Mouse (Mus musculus) heart, postnatal 4 days (tissue): Measurements from ENCODE around the gene Sparcl1. TPM values are rescaled to one million over a fixed set of nuclear protein-coding genes. Genes with fewer than 3 reads are reported as not detected.
A peak's percentile ranks its signal among the peaks of the same experiment; 100 is the strongest.

ENCODE experiments used
- DNase-seq: peaks from one replicate; pipeline ENCODE4 v3.0.0; 2021
- total RNA-seq, 2 experiments: library from RNA; stranded (reverse); gene quantifications; 2 replicates each; pipeline ENCODE4 v1.2.3; 2021

The Sparcl1 gene
- total RNA-seq, 2 experiments from 2014 or later: 242 to 250 TPM

DNA sequence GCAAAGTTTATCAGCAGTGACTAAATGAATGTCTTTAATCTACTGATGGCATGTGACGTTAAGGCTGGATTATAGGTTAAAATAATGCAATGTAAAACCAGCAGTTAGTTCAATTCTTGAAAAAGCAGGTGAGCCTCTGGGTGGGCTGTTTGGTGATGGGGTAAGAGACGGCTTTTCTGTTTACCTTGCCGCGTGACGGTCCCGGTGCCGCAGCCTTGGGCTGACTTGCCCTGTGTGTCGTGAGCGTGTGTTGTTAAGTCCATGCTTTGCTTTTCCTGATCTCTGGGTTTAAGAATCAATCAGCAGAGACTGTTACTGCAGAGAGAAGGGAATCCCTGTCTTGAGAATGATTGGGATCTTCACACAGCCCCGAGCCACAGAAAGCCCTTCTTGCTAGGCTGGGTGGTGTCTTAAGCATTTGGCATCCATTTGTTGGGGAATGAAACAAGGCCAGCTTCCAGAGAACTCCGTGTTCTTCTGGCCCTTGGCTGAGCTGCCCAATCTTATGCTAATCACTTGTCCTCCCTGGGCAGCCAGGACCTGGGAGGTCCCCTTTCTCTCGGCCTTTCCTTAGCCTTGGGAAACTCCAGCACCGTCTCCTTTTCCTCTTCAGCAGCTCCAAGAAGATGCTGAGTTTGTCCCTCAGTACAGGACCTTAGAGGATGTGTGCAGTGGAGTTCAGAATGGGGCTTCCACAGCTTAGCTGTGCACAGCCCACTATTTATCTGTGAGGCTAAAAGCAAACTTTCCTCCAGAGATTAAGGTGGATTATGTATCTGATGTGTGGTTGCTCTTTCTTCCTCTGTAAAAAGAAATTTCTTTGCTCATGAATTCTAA is 51.4 kb downstream of the Sparcl1 start:
- no peak for DNase-seq

DNA sequence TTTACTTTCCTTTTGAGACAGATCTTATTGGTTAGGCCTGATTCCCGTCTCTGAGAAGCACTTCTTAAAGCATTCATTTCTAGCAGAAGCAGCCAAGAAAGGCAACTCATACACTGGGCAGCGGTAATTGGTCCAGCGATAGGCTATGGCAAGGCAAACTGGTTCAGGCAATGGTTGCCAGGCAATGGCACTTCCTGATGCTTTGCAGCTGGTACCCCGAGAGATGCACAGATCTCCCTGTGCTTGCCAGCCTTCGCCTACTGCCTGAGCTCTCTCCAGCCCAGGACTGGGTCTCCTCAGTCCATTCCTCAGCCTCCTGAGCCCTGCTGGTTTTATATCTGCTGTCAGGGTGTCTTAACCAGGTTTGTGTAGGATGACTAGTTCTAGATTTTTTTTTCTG is 53.1 kb downstream of the Sparcl1 start:
- DNase-seq: no peak

DNA sequence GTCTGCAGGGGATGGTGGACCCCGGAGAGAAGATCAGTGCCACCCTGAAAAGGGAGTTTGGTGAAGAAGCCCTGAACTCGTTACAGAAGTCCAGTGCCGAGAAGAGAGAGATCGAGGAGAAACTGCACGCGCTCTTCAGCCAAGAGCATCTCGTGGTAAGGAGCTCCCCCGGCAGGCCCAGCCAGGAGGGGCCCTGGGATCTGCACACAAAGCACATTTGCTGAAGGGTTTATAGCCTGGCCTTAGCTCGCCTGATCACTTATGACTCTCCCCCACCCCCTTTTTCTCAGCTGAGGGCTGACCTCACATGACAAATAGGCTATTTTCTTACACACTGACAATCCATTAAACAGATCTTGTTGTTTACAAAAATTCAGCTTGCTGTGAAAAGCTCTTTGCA is 53.9 kb downstream of the Sparcl1 start:
- DNase-seq: no peak

- DNase-seq: peak; percentile 68
These were observed 55.5 kb downstream of the Sparcl1 start for GRCm38 (mm10) chr5:104058021-104058420.

DNA sequence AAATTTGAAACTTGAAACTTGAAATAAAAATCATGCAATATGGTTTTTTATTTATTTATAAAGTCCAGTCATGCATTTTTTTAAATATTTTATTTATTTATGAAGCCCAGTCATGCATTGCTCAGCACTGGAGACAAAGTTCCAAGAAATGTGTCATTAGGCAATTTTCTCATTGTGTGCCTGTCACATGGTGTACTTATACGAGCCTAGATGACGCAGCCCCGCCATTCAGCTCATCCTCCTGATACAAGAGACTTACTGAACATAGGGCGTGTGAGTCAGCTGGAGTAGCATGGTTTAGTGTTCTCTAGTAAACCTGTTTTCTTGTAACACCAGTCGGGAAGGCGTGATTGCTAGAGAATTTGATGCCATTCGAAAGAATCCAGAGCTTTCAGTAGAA is 57.2 kb downstream of the Sparcl1 start:
- no peak for DNase-seq

DNA sequence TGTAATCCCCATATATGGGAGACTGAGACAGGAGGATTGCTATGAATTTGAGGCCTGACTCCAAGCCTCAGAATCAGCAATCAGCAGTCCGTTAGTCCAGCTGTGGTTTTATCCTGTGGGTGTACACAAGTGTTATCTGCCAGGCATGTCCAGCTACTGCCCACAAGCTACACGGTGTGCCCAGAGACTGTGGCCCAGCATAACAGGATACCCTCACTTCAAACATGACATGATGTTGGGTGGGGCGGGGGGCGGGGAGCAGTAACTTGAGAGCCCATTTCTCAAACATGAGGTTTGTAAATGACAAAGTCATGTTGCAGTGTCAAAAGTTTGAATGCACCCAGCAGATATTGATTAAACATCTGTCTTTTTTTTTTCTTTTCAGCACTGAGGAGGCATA is 57.7 kb downstream of the Sparcl1 start:
- no peak for DNase-seq

GRCm38 (mm10) chr5:104054938-104055337 is 58.6 kb downstream of the Sparcl1 start:
- no peak for DNase-seq

DNA sequence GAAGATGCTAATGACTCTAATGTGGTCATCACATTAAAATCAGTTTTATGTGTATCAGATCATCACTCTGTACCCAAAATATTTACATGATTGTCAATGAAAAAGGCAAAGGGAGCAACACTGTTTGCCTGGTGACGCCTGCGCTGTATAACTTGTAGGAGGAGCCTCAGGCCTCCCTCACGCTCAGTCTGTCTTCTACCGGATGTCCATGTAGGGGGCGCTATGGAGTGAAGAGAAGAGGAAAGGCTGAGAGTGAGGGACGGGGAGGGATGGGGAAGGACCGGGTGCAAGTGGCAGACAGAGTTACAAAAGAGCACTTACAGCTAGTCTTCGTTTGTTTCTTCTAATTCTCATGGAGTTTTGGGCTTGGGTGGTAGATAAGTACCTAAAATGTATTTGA is 60.6 kb downstream of the Sparcl1 start:
- DNase-seq: peak; percentile 33

DNA sequence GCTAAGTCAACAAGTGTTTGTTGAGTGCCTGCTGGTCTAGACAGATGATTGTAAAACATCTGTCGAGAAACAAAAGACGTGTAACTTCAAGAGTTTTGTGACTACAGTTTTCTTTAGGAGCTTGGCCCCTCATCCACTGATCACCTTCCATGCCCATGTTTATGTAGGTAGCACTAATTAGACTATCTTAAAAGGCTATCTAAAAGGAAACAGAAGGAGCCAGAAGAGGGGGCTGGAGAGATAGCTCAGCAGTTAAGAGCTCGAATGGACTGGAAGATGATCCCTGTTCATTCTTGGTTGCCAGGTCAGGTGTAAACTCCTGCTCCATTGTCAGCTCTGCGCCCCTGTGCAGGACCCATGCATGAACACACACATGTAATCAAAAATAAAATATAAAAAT is 65.4 kb downstream of the Sparcl1 start:
- no peak for DNase-seq

DNA sequence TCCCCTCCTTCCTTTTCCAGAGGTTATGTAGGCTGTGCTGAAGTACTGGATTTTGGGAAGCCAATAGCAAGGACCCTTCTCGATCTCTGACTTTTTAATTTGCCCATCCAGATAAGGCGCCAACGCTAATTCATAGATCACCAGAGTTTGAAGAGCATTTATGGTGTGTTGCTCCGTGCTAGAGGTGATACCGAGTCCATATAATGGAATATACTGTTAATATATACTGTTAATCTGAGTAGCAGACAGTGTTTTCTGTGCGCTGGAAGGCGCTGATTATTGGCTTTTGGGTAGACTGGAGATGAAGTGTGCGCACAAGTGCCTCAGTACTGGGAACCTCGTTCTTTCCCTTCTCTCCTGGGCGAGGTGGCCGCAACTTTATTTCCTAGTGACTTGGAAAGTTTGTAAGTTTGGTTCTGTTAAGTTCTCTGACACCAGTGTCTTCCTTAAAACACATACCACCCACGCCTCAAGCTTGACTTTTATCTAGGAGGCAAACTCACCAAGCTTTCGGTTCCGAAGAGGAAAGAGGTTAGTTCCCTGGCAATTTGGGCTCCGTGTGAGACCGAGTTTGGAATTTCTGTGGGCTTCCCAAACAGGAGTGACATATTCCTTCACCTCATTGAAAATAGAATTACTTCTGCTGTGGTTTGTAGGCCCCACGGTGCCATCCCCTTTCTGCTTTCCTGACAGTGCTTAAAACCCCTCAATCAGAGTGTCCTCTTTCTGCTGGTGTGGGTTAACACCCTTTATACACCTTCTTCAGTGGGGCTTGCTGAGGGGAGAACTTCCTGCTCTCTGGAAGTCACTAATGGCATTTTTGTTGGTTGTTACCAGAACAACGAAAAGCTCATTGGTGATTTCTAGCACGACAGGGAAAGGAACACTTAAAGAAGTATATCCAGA is 66.1 kb downstream of the Sparcl1 start:
- DNase-seq: no peak

GRCm38 (mm10) chr5:104046256-104047199 is 67.0 kb downstream of the Sparcl1 start, which contains the start of gene Nudt9:
TSS of gene Nudt9 (plus strand) at chr5:104046306.
- peak; percentile 97 for DNase-seq

- DNase-seq: no peak
These were observed 69.8 kb downstream of the Sparcl1 start for GRCm38 (mm10) chr5:104043704-104044103.

DNA sequence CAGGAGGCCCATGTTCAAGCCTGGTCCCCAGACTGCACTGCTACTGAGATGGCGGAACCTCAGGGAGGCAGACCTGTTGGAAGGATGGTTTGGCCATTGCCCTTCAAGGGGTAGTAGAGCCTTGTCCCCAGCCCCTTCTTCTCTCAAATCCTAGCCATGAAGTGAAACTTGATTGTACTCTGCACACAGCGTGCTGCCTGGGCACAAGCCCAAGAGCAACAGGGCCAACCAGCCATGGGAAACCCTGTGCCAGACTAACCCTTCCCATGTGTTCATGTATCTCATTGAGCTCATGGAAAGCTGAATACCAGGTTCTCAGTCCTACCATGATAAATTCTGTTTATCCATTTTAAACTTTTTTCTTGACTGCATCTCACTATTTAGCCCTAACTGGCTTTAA is 70.6 kb downstream of the Sparcl1 start:
- peak; percentile 44 for DNase-seq

DNA sequence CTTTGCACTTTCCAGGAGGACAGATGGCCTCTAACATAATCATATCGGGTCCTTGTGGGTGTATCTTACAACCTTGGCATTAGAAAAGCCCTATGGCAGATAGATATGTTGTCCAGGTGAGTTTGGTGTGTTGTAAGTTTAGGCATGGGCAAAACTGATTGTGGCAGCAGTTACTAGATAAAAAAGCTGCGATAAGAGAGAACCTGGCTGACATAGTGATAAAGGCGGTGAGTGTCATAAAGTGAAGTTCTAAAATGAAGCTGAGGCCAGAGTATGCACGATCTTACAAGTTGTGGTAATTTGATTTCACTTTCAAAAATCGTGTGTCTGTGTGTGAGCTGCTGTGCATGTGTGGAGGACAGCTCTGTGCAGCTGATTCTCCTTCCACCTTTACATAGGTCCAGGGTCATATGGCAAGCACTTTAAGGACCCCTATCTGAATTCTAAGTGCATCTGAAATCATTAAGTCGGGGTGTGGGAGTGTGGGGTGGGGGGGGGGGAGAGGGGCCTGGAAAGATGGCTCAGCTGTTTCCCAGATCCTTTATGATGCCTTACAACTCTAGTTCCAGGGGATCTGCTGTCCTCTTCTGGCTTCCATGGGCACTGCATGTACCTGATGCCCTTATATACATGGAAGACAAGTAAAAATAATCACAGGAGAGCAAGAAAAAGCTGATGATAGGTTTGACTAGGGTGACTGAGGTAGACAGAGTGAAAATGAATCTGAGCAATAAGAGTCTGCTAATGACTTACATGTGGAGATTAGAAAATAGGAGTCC is 74.2 kb downstream of the Sparcl1 start:
- DNase-seq: peak; percentile 65

GRCm38 (mm10) chr5:104036686-104037085 is 76.8 kb downstream of the Sparcl1 start:
- no peak for DNase-seq

GRCm38 (mm10) chr5:104035824-104036223 is 77.7 kb downstream of the Sparcl1 start:
- no peak for DNase-seq

- no peak for DNase-seq
These were observed 78.5 kb downstream of the Sparcl1 start for GRCm38 (mm10) chr5:104035066-104035465.

- no peak for DNase-seq
These were observed 81.0 kb downstream of the Sparcl1 start for GRCm38 (mm10) chr5:104032434-104033097.
